Mouse (Mus musculus) heart, embryonic 15.5 days (tissue): ENCODE results near the gene Slc6a20b. TPM values are rescaled to one million over a fixed set of nuclear protein-coding genes. Genes with fewer than 3 reads are reported as not detected.

Experiments
- ATAC-seq: fragments of 200-750 bp; cut with Nextera tagmentation; replicated peaks from 2 replicates; pipeline ENCODE4 v1.8.0; 2017; ENCODE audit warnings: low read depth, moderate TSS enrichment; ENCODE audit not compliant: insufficient number of reproducible peaks, insufficient read depth, low FRiP score
- H3K27ac ChIP-seq: fragments of 300-500 bp; sonication (generic); 2 replicates; pipeline ENCODE4 v1.5.1; 2015; ENCODE audit warnings: mild to moderate bottlenecking, inconsistent platforms
- H3K27me3 ChIP-seq: fragments of 300-500 bp; sonication (generic); 2 replicates; pipeline ENCODE4 v1.6.1; 2015; ENCODE audit warnings: inconsistent platforms
- H3K36me3 ChIP-seq: fragments of 300-500 bp; sonication (generic); 2 replicates; pipeline ENCODE4 v1.6.1; 2015; ENCODE audit warnings: mild to moderate bottlenecking, inconsistent platforms
- H3K4me1 ChIP-seq: fragments of 300-500 bp; sonication (generic); replicated peaks from 2 replicates; pipeline ENCODE4 v1.6.1; 2015; ENCODE audit warnings: inconsistent platforms
- H3K4me2 ChIP-seq: fragments of 300-500 bp; sonication (generic); 2 replicates; pipeline ENCODE4 v1.6.1; 2015; ENCODE audit warnings: inconsistent platforms, mild to moderate bottlenecking, moderate library complexity
- H3K4me3 ChIP-seq: fragments of 300-500 bp; sonication (generic); 2 replicates; pipeline ENCODE4 v1.5.1; 2015; ENCODE audit warnings: mild to moderate bottlenecking, inconsistent platforms
- H3K9ac ChIP-seq: fragments of 300-500 bp; sonication (generic); 2 replicates; pipeline ENCODE4 v1.6.1; 2015; ENCODE audit warnings: mild to moderate bottlenecking, inconsistent platforms
- H3K9me3 ChIP-seq: fragments of 300-500 bp; sonication (generic); replicated peaks from 2 replicates; pipeline ENCODE4 v1.6.1; 2016; ENCODE audit warnings: inconsistent platforms
- WGBS: fragments of 180-500 bp; shearing (Covaris S2); methylation state at CpG from one replicate; pipeline ENCODE4 v1.1.7; 2015; ENCODE audit warnings: mixed read lengths; 5-methylcytosine and 5-hydroxymethylcytosine counted together
- polyA plus RNA-seq: library from polyadenylated mRNA; unstranded; fragments of >200 nt; fragmentation: Nextera tagmentation; extraction: Ambion mirVana; gene quantifications from 2 replicates; pipeline ENCODE4 v1.2.1, GENCODE M21; 2015

Slc6a20b gene
- polyA plus RNA-seq, 1 experiment from 2014 or later: 0.13 TPM

- Histone ChIP-seq H3K4me3 (no peak overlapping the region), H3K9ac (no peak overlapping the region), H3K36me3 (peaks cover 33% of the 10 kb centered on the region), H3K27ac (no peak overlapping the region), H3K4me1 (no peaks in the 10 kb centered on the region), H3K9me3 (no peaks in the 10 kb centered on the region), H3K4me2 (no peak overlapping the region), H3K27me3 (no peaks in the 10 kb centered on the region)
- WGBS: 54% methylated on average over 7 of the region's 7 CpGs
- no peak for ATAC-seq
Measured at GRCm38 (mm10) chr9:123589240-123589910, 43.0 kb downstream of the Slc6a20b start.

GRCm38 (mm10) chr9:123577360-123578192 is 54.8 kb downstream of the Slc6a20b start:
- Histone ChIP-seq H3K27ac (no peak overlapping the region), H3K4me1 (no peaks in the 10 kb centered on the region), H3K9me3 (no peaks in the 10 kb centered on the region), H3K4me3 (no peak overlapping the region), H3K4me2 (no peak overlapping the region), H3K36me3 (peaks cover 40% of the 10 kb centered on the region), H3K27me3 (no peaks in the 10 kb centered on the region), H3K9ac (no peak overlapping the region)
- no peak for ATAC-seq
- WGBS: 79% methylated on average over 10 of the region's 10 CpGs

GRCm38 (mm10) chr9:123554599-123554998 is 77.8 kb downstream of the Slc6a20b start:
- Histone ChIP-seq H3K27ac (no peak overlapping the region), H3K4me1 (no peaks in the 10 kb centered on the region; the same call in 1 of the 2 replicates), H3K36me3 (peaks cover 63% of the 10 kb centered on the region), H3K4me2 (no peak overlapping the region), H3K4me3 (no peak overlapping the region), H3K27me3 (no peaks in the 10 kb centered on the region), H3K9me3 (no peaks in the 10 kb centered on the region), H3K9ac (no peak overlapping the region)
- no peak for ATAC-seq
- WGBS: 54% methylated on average over 3 of the region's 3 CpGs

Other genes starting within 250 kb of the Slc6a20b start
- 50.3 and 56.1 TPM in 2 replicates for gene Limd1, start 153.9 kb downstream of the Slc6a20b start, polyA plus RNA-seq
- gene Sacm1l, start 102.8 kb downstream of the Slc6a20b start, polyA plus RNA-seq: 43.9 and 45.3 TPM in 2 replicates
- gene Ccr9, start 45.9 kb upstream of the Slc6a20b start, polyA plus RNA-seq: 0.29 and 1.1 TPM in 2 replicates
- gene Slc6a20a, start 46.3 kb upstream of the Slc6a20b start, polyA plus RNA-seq: not detected in 2 replicates
- gene Lztfl1, start 85.1 kb upstream of the Slc6a20b start, polyA plus RNA-seq: 26.7 and 35.4 TPM in 2 replicates
- 0.42 and 1.3 TPM in 2 replicates for gene Cxcr6, start 173.9 kb upstream of the Slc6a20b start, polyA plus RNA-seq
- gene Fyco1, start 219.3 kb upstream of the Slc6a20b start, polyA plus RNA-seq: 30.9 and 33.4 TPM in 2 replicates
- not detected in 2 replicates for gene Xcr1, start 229.5 kb upstream of the Slc6a20b start, polyA plus RNA-seq